Mouse (Mus musculus): Measurements from ENCODE around the gene Ttn. TPM values are rescaled to one million over a fixed set of nuclear protein-coding genes. Genes with fewer than 3 reads are reported as not detected.

The Ttn gene
- total and polyA plus RNA-seq, 3 experiments = 0.22 TPM; not detected in 2

GRCm38 (mm10) chr2:76980146-76980545, 2.2 kb downstream of the Ttn start:
- Histone ChIP-seq H3K4me1 (ENCODE audit: insufficient read depth, low read depth, low read length) (no peaks in the 10 kb centered on the region), H3K27me3 (ENCODE audit: insufficient read depth, low read length) (no peaks in the 10 kb centered on the region), H3K4me3 (ENCODE audit: low read depth, low read length) (no peak overlapping the region), H3K36me3 (replicated peaks) (no peaks in the 10 kb centered on the region), H3K9me3 (replicated peaks) (peaks cover 48% of the 10 kb centered on the region)
- ATAC-seq (ENCODE audit: extremely low read depth, insufficient number of reproducible peaks, low FRiP score, poor library complexity, severe bottlenecking) (no peak), DNase-seq (ENCODE audit: low spot score) (no peak)
- TF ChIP-seq GATA1 (IDR thresholded peaks at IDR 0.05; ENCODE audit: borderline replicate concordance, low read length) = no peak
- TF ChIP-seq GATA2 (IDR thresholded peaks at IDR 0.05; ENCODE audit: borderline replicate concordance, low read depth, low read length) = no peak
- TF ChIP-seq CTCF (IDR thresholded peaks at IDR 0.05; ENCODE audit: low read depth, low read length) = no peak
- no peak for TF ChIP-seq TAL1 (conservative IDR thresholded peaks at IDR 0.05; ENCODE audit: low read depth, low read length)
- TF ChIP-seq POLR2AphosphoS5 (IDR thresholded peaks at IDR 0.05; ENCODE audit: insufficient replicate concordance, low read depth, low read length) = no peak

GRCm38 (mm10) chr2:76977650-76978049, 4.7 kb downstream of the Ttn start:
- Histone ChIP-seq H3K4me1 (ENCODE audit: insufficient read depth, low read depth, low read length) (no peaks in the 10 kb centered on the region), H3K9me3 (replicated peaks) (peaks cover 42% of the 10 kb centered on the region), H3K27me3 (ENCODE audit: insufficient read depth, low read length) (no peaks in the 10 kb centered on the region), H3K4me3 (ENCODE audit: low read depth, low read length) (no peak overlapping the region), H3K36me3 (replicated peaks) (no peaks in the 10 kb centered on the region)
- ATAC-seq (ENCODE audit: extremely low read depth, insufficient number of reproducible peaks, low FRiP score, poor library complexity, severe bottlenecking) = no peak
- no peak for DNase-seq (ENCODE audit: low spot score)
- no peak for TF ChIP-seq GATA2 (IDR thresholded peaks at IDR 0.05; ENCODE audit: borderline replicate concordance, low read depth, low read length)
- TF ChIP-seq CTCF (IDR thresholded peaks at IDR 0.05; ENCODE audit: low read depth, low read length) = no peak
- TF ChIP-seq POLR2AphosphoS5 (IDR thresholded peaks at IDR 0.05; ENCODE audit: insufficient replicate concordance, low read depth, low read length) = no peak
- no peak for TF ChIP-seq GATA1 (IDR thresholded peaks at IDR 0.05; ENCODE audit: borderline replicate concordance, low read length)
- TF ChIP-seq TAL1 (conservative IDR thresholded peaks at IDR 0.05; ENCODE audit: low read depth, low read length) = no peak

GRCm38 (mm10) chr2:76972051-76972450, 10.3 kb downstream of the Ttn start:
- H3K9me3 ChIP-seq (replicated peaks) = peaks cover 42% of the 10 kb centered on the region

GRCm38 (mm10) chr2:76971069-76971468, 11.3 kb downstream of the Ttn start:
- Histone ChIP-seq H3K4me3 (ENCODE audit: low read depth, low read length) (no peak overlapping the region), H3K4me1 (ENCODE audit: insufficient read depth, low read depth, low read length) (no peaks in the 10 kb centered on the region), H3K27me3 (ENCODE audit: insufficient read depth, low read length) (no peaks in the 10 kb centered on the region; the same call in 1 of the 2 replicates), H3K9me3 (replicated peaks) (peaks cover 40% of the 10 kb centered on the region), H3K36me3 (replicated peaks) (no peaks in the 10 kb centered on the region)
- TF ChIP-seq GATA1 (IDR thresholded peaks at IDR 0.05; ENCODE audit: borderline replicate concordance, low read length) (no peak), TAL1 (conservative IDR thresholded peaks at IDR 0.05; ENCODE audit: low read depth, low read length) (no peak), CTCF (IDR thresholded peaks at IDR 0.05; ENCODE audit: low read depth, low read length) (no peak), POLR2AphosphoS5 (IDR thresholded peaks at IDR 0.05; ENCODE audit: insufficient replicate concordance, low read depth, low read length) (no peak), GATA2 (IDR thresholded peaks at IDR 0.05; ENCODE audit: borderline replicate concordance, low read depth, low read length) (no peak)
- no peak for ATAC-seq (ENCODE audit: extremely low read depth, insufficient number of reproducible peaks, low FRiP score, poor library complexity, severe bottlenecking)
- DNase-seq (ENCODE audit: low spot score) = no peak

More at GRCm38 (mm10) chr2:76972051-76972450, 10.3 kb downstream of the Ttn start:
- no peak for DNase-seq (ENCODE audit: low spot score)
- Histone ChIP-seq H3K36me3 (replicated peaks) (no peaks in the 10 kb centered on the region), H3K4me3 (ENCODE audit: low read depth, low read length) (no peak overlapping the region), H3K27me3 (ENCODE audit: insufficient read depth, low read length) (no peaks in the 10 kb centered on the region; the same call in 1 of the 2 replicates), H3K4me1 (ENCODE audit: insufficient read depth, low read depth, low read length) (no peaks in the 10 kb centered on the region)
- TF ChIP-seq GATA2 (IDR thresholded peaks at IDR 0.05; ENCODE audit: borderline replicate concordance, low read depth, low read length) (no peak), POLR2AphosphoS5 (IDR thresholded peaks at IDR 0.05; ENCODE audit: insufficient replicate concordance, low read depth, low read length) (no peak), GATA1 (IDR thresholded peaks at IDR 0.05; ENCODE audit: borderline replicate concordance, low read length) (no peak), CTCF (IDR thresholded peaks at IDR 0.05; ENCODE audit: low read depth, low read length) (no peak), TAL1 (conservative IDR thresholded peaks at IDR 0.05; ENCODE audit: low read depth, low read length) (no peak)
- no peak for ATAC-seq (ENCODE audit: extremely low read depth, insufficient number of reproducible peaks, low FRiP score, poor library complexity, severe bottlenecking)

DNA sequence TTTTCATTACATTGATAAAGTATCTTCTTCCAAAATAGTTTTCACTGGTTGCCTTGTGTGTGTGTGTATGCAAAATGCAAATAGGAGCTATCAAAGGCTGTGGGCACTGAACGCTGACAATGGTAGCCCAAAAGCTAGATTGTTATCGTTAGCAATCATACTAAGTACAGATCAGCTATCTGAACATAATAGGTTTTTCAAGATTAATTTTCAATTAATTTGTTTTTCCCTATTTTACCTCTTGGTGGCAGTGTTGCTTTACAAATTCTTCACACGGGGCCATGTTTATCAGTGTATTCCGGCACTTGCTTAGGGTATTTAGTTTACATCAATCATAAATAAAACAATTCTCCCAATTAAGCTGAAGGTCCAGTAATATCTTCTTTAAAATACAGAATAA, 11.7 kb downstream of the Ttn start:
- no peak overlapping the region for H3K4me3 ChIP-seq (ENCODE audit: low read depth, low read length)
- peaks cover 43% of the 10 kb centered on the region for H3K9me3 ChIP-seq (replicated peaks)
- H3K4me1 ChIP-seq (ENCODE audit: insufficient read depth, low read depth, low read length) = no peaks in the 10 kb centered on the region
- H3K27me3 ChIP-seq (ENCODE audit: insufficient read depth, low read length) = no peaks in the 10 kb centered on the region; the same call in 1 of the 2 replicates
- ATAC-seq (ENCODE audit: extremely low read depth, insufficient number of reproducible peaks, low FRiP score, poor library complexity, severe bottlenecking) = no peak
- no peak for DNase-seq (ENCODE audit: low spot score)
- H3K36me3 ChIP-seq (replicated peaks) = no peaks in the 10 kb centered on the region
- TF ChIP-seq CTCF (IDR thresholded peaks at IDR 0.05; ENCODE audit: low read depth, low read length) = no peak
- TF ChIP-seq GATA1 (IDR thresholded peaks at IDR 0.05; ENCODE audit: borderline replicate concordance, low read length) = no peak

- Histone ChIP-seq H3K4me1 (ENCODE audit: insufficient read depth, low read depth, low read length) (no peaks in the 10 kb centered on the region), H3K36me3 (replicated peaks) (no peaks in the 10 kb centered on the region), H3K9me3 (replicated peaks) (peaks cover 42% of the 10 kb centered on the region), H3K27me3 (ENCODE audit: insufficient read depth, low read length) (no peaks in the 10 kb centered on the region; the same call in 1 of the 2 replicates), H3K4me3 (ENCODE audit: low read depth, low read length) (no peak overlapping the region)
- no peak for TF ChIP-seq POLR2AphosphoS5 (IDR thresholded peaks at IDR 0.05; ENCODE audit: insufficient replicate concordance, low read depth, low read length)
- no peak for TF ChIP-seq TAL1 (conservative IDR thresholded peaks at IDR 0.05; ENCODE audit: low read depth, low read length)
- no peak for TF ChIP-seq CTCF (IDR thresholded peaks at IDR 0.05; ENCODE audit: low read depth, low read length)
- no peak for TF ChIP-seq GATA2 (IDR thresholded peaks at IDR 0.05; ENCODE audit: borderline replicate concordance, low read depth, low read length)
- TF ChIP-seq GATA1 (IDR thresholded peaks at IDR 0.05; ENCODE audit: borderline replicate concordance, low read length) = no peak
- ATAC-seq (ENCODE audit: extremely low read depth, insufficient number of reproducible peaks, low FRiP score, poor library complexity, severe bottlenecking) (no peak), DNase-seq (ENCODE audit: low spot score) (no peak)
Measured at GRCm38 (mm10) chr2:76970204-76970603, 12.1 kb downstream of the Ttn start.
